Mouse (Mus musculus) ES-E14 (cell line): Measurements from ENCODE around the gene Stat2.

Experiments used
- HCFC1 ChIP-seq: IDR thresholded peaks from 2 replicates; pipeline ENCODE4 v1.6.1; 2012; ENCODE audit warnings: low read length, inconsistent platforms, borderline replicate concordance; ENCODE audit not compliant: insufficient read depth
- ZC3H11A ChIP-seq: IDR thresholded peaks from 2 replicates; pipeline ENCODE4 v1.6.1; 2012; ENCODE audit warnings: low read depth, mild to moderate bottlenecking, inconsistent platforms, low read length, borderline replicate concordance
- ZNF384 ChIP-seq: IDR thresholded peaks from 2 replicates; pipeline ENCODE4 v1.6.1; 2012; ENCODE audit warnings: low read depth, low read length, inconsistent platforms

DNA sequence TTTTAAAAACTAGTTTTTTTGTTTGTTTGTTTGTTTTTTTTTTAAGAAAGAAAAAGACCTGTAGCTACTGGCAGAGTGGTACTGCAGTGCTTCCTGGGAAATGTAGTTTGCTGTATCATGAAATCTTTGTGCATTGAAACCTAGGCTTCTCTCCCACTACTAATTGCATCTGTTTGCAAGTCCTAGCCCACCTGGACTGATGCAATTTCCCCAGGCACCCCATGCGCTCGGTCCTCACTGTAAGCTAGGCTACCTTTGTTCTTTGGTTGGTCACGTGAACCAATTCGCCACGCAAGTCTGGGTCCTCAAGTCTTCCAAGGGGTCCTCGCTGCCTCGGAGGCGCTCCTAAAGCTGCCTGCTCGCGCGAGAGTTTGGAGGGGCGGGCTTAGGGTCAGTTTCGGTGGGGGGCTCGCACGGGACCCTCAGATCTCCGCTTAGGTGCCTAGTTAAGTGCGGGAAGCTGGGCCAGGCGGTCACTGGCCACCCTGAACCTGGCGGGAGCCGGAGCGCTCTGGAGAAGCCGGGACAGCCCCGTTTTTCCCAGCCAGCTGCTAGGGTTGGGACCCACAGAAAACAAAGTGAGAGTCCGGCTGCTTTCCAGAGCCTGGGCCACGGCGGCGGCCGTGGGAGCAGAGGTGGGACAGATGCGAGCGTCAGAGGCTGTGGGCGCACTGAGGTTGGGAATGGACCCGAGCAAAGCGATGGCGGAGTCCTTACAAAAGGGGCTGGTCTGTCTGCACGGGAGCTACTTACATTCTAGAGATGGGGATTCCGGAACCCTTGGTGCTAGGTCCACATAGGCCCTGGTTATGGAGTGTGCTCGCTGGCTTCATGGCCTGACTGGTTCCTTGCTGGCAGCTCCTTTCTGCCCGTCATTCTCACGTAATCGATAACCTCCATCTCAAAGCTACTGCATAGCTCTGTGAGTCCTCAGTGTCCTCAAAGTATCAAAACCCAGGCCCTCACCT lies 52.1 kb downstream of the Stat2 start, which contains the start of gene Cnpy2:
- TF ChIP-seq ZNF384 (0 out of 2 replicates have a peak, but pooled peaks have one; percentile 56), HCFC1 (peak; percentile 81), ZC3H11A (no peak)
